Mouse (Mus musculus) spleen, postnatal 36 days (tissue): ENCODE results near the gene Dusp2.
"Not testable (repeated sequence)": the region's sequence is repeated elsewhere in the genome, so short reads cannot be mapped to it uniquely, and the experiment has no call there.

Experiments
- DNase-seq, 2 experiments: peaks; one replicate each; pipeline ENCODE4 v3.0.0; 2022; ENCODE audit warnings: low spot score in 2 of 2, mixed read lengths in 1 of 2

The Dusp2 gene

GRCm38 (mm10) chr2:127335767-127336496, at the start of gene Dusp2:
Dusp2 (plus strand) TSS chr2:127336159.
- DNase-seq = peak; percentile 99 to 100

GRCm38 (mm10) chr2:127292250-127292649, 43.7 kb upstream of the Dusp2 start:
- DNase-seq = no peak

- no peak for DNase-seq
Measured at GRCm38 (mm10) chr2:127297001-127297805, 38.8 kb upstream of the Dusp2 start.

- DNase-seq = no peak
Measured at GRCm38 (mm10) chr2:127298056-127298455, 37.9 kb upstream of the Dusp2 start.

GRCm38 (mm10) chr2:127300701-127301100, 35.3 kb upstream of the Dusp2 start:
- no peak for DNase-seq

GRCm38 (mm10) chr2:127301883-127302282, 34.1 kb upstream of the Dusp2 start:
- no peak for DNase-seq

GRCm38 (mm10) chr2:127304192-127304591, 31.8 kb upstream of the Dusp2 start:
- DNase-seq = not testable (repeated sequence)

GRCm38 (mm10) chr2:127304609-127305210, 31.2 kb upstream of the Dusp2 start:
- DNase-seq = no peak

GRCm38 (mm10) chr2:127306123-127306522, 29.8 kb upstream of the Dusp2 start:
- DNase-seq = no peak

- DNase-seq = no peak
Measured at GRCm38 (mm10) chr2:127307179-127307578, 28.8 kb upstream of the Dusp2 start.

- DNase-seq = peak; percentile 44 to 58
Measured at GRCm38 (mm10) chr2:127308660-127309059, 27.3 kb upstream of the Dusp2 start.

- no peak for DNase-seq
Measured at GRCm38 (mm10) chr2:127310246-127310645, 25.7 kb upstream of the Dusp2 start.

GRCm38 (mm10) chr2:127310685-127311084, 25.3 kb upstream of the Dusp2 start:
- DNase-seq = peak; percentile 60 to 65

GRCm38 (mm10) chr2:127311193-127311592, 24.8 kb upstream of the Dusp2 start:
- DNase-seq = no peak

GRCm38 (mm10) chr2:127312801-127313200, 23.2 kb upstream of the Dusp2 start:
- no peak for DNase-seq

GRCm38 (mm10) chr2:127313878-127314277, 22.1 kb upstream of the Dusp2 start:
- no peak for DNase-seq

GRCm38 (mm10) chr2:127314467-127315154, 21.3 kb upstream of the Dusp2 start:
- peak; percentile 88 for DNase-seq

- no peak for DNase-seq
Measured at GRCm38 (mm10) chr2:127315155-127315470, 20.8 kb upstream of the Dusp2 start.

- no peak for DNase-seq
Measured at GRCm38 (mm10) chr2:127316431-127316830, 19.5 kb upstream of the Dusp2 start.

- DNase-seq = no peak
Measured at GRCm38 (mm10) chr2:127318136-127318535, 17.8 kb upstream of the Dusp2 start.

GRCm38 (mm10) chr2:127319071-127319470, 16.9 kb upstream of the Dusp2 start:
- DNase-seq = no peak

- DNase-seq = no peak
Measured at GRCm38 (mm10) chr2:127322671-127323285, 13.2 kb upstream of the Dusp2 start.
